ENCODE assay signal across 13 mouse cellular contexts in genomic region chr16:38687673-38688072, GRCm38 (mm10). TPM values are rescaled to one million over a fixed set of nuclear protein-coding genes. Genes with fewer than 3 reads are reported as not detected.
DNase-seq lines count a peak whose midpoint lies in the region; ATAC-seq and TF ChIP-seq lines count a peak whose summit lies in the region.
"Had no signal": no experiment of that assay in that cellular context is flagged by ENCODE, and none has a peak within 500 bp of the region (broad histone marks: within the 10 kb centered on the region; RNA-seq: fewer than 3 reads in every experiment).

No protein-coding gene starts in this region.

- H3K9me3 ChIP-seq in limb, embryonic 12.5 days = 0 out of 2 replicates have a peak, but pooled peaks cover 4% of the 10 kb centered on the region
- H3K9me3 ChIP-seq in limb, embryonic 10.5 days (replicated peaks) = no peaks in the 10 kb centered on the region
- H3K9me3 ChIP-seq in stomach, embryonic 15.5 days = no peaks in the 10 kb centered on the region

- no peak overlapping the region; the same call in 1 of the 2 replicates for H3K9ac ChIP-seq in heart, adult 2 months (ENCODE audit: low read depth, low read length)
- H3K9ac ChIP-seq in limb, embryonic 12.5 days (replicated peaks) = no peak overlapping the region
- no peak overlapping the region for H3K9ac ChIP-seq in stomach, embryonic 15.5 days
- H3K9ac ChIP-seq: liver, postnatal 0 days had no signal

- TF ChIP-seq CTCF in heart, adult 2 months (IDR thresholded peaks at IDR 0.05) = no peak

- peaks cover 32% of the 10 kb centered on the region for H3K4me1 ChIP-seq in heart, adult 2 months (ENCODE audit: control insufficient read depth, insufficient read depth, low read length)
- peaks cover 17% of the 10 kb centered on the region for H3K4me1 ChIP-seq in limb, embryonic 12.5 days (replicated peaks)
- 0 out of 2 replicates have a peak, but pooled peaks cover 6% of the 10 kb centered on the region for H3K4me1 ChIP-seq in limb, embryonic 10.5 days
- H3K4me1 ChIP-seq in stomach, embryonic 15.5 days = peaks cover 7% of the 10 kb centered on the region

- no peak overlapping the region for H3K4me3 ChIP-seq in heart, adult 2 months
- H3K4me3 ChIP-seq in limb, embryonic 12.5 days (replicated peaks) = no peak overlapping the region
- no peak overlapping the region for H3K4me3 ChIP-seq in limb, embryonic 10.5 days
- H3K4me3 ChIP-seq in stomach, embryonic 15.5 days (replicated peaks) = no peak overlapping the region

- TF ChIP-seq POLR2A in heart, adult 2 months (IDR thresholded peaks at IDR 0.05; ENCODE audit: insufficient read depth, low read depth, low read length) = no peak

- H3K4me2 ChIP-seq in limb, embryonic 12.5 days = no peak overlapping the region
- no peak overlapping the region for H3K4me2 ChIP-seq in stomach, embryonic 15.5 days

- TF ChIP-seq EP300 in heart, adult 2 months (IDR thresholded peaks at IDR 0.05; ENCODE audit: insufficient read depth, low read depth, low read length) = no peak

- no peak for DNase-seq in heart, adult 2 months
- no peak for DNase-seq in heart, postnatal 10 days
- DNase-seq in limb, embryonic 10.5 days (ENCODE audit: low spot score) = no peak
- DNase-seq in heart, postnatal 4 days = peak; percentile 31
- DNase-seq in B cell, adult 2 months = no peak
- DNase-seq: adrenal gland, postnatal 36 days; cerebellum, postnatal 25 days; kidney, postnatal 25 days; left cerebral cortex, postnatal 4 days; liver, postnatal 0 days had no signal

- WGBS in heart, adult 2 months = 38% methylated on average over 6 of the region's 6 CpGs
- WGBS in limb, embryonic 12.5 days = 67% methylated on average over 6 of the region's 6 CpGs
- WGBS in limb, embryonic 10.5 days = 85% methylated on average over 6 of the region's 6 CpGs
- 46% methylated on average over 6 of the region's 6 CpGs for WGBS in stomach, embryonic 15.5 days

- peak overlapping the region; percentile 5; the same call in 1 of the 2 replicates for H3K27ac ChIP-seq in heart, adult 2 months
- peak overlapping the region; percentile 69 for H3K27ac ChIP-seq in limb, embryonic 12.5 days
- H3K27ac ChIP-seq in limb, embryonic 10.5 days = no peak overlapping the region
- H3K27ac ChIP-seq in stomach, embryonic 15.5 days = peak overlapping the region; percentile 22; the same call in 1 of the 2 replicates
- H3K27ac ChIP-seq: macrophage had no signal

- H3K79me2 ChIP-seq in heart, adult 2 months (replicated peaks; ENCODE audit: control insufficient read depth, insufficient read depth, low read length) = peaks cover 2% of the 10 kb centered on the region; the same call in 1 of the 2 replicates

- peaks cover 27% of the 10 kb centered on the region for H3K36me3 ChIP-seq in heart, adult 2 months (ENCODE audit: control insufficient read depth, insufficient read depth, low read length)
- no peaks in the 10 kb centered on the region for H3K36me3 ChIP-seq in limb, embryonic 12.5 days
- no peaks in the 10 kb centered on the region for H3K36me3 ChIP-seq in limb, embryonic 10.5 days
- H3K36me3 ChIP-seq in stomach, embryonic 15.5 days = no peaks in the 10 kb centered on the region

- no peak for ATAC-seq in limb, embryonic 12.5 days (ENCODE audit: insufficient number of reproducible peaks, insufficient read depth, low FRiP score, low TSS enrichment, low read depth)
- no peak for ATAC-seq in stomach, embryonic 15.5 days (ENCODE audit: insufficient read depth, low FRiP score, low read depth)
- ATAC-seq: liver, postnatal 0 days had no signal

- no peaks in the 10 kb centered on the region for H3K27me3 ChIP-seq in heart, adult 2 months (ENCODE audit: control insufficient read depth, insufficient read depth, low read length)
- H3K27me3 ChIP-seq in limb, embryonic 12.5 days = no peaks in the 10 kb centered on the region
- no peaks in the 10 kb centered on the region for H3K27me3 ChIP-seq in limb, embryonic 10.5 days (ENCODE audit: low read depth, poor library complexity, severe bottlenecking)
- no peaks in the 10 kb centered on the region for H3K27me3 ChIP-seq in stomach, embryonic 15.5 days (replicated peaks)

- intact Hi-C loops in heart, adult 2 months (cut with DNase I) = no loop called here
- intact Hi-C loops in heart, postnatal 10 days (cut with DNase I) = no loop called here

RNA-seq across cellular contexts. Expression of gene Arhgap31, which starts 25.4 kb away (rescaled TPM):
- 10 to 100 TPM; 38.2 to 41.2 TPM for total RNA-seq in heart, adult 2 months (2021)
- polyA plus RNA-seq in heart, adult 2 months (2012; rRNA removed) = 14.1 and 20.1 TPM in 2 replicates
- 10 to 100 TPM; 58.3 to 65.7 TPM for total RNA-seq in heart, postnatal 10 days (2021)
- 8.8 and 9.9 TPM in 2 replicates for polyA plus RNA-seq in limb, embryonic 12.5 days (2016; fragmentation: Nextera tagmentation; extraction: Ambion mirVana)
- polyA plus RNA-seq in limb, embryonic 10.5 days (2016; fragmentation: Nextera tagmentation; extraction: Ambion mirVana) = 6.3 and 6.7 TPM in 2 replicates
- total RNA-seq in heart, postnatal 4 days (2021) = 10 to 100 TPM; 68.2 to 73.4 TPM
- polyA plus RNA-seq in stomach, embryonic 15.5 days (2015; fragmentation: Nextera tagmentation; extraction: Ambion mirVana) = 9.8 and 10.1 TPM in 2 replicates

RNA-seq across cellular contexts. Expression of gene B4galt4, which starts 54.4 kb away (rescaled TPM):
- 10 to 100 TPM in 1 of 2 experiments, 1 to 10 TPM in 1; 8.1 to 13.2 TPM for total RNA-seq in heart, adult 2 months (2021)
- polyA plus RNA-seq in heart, adult 2 months (2012; rRNA removed) = 6.4 and 9.6 TPM in 2 replicates
- 10 to 100 TPM; 10.1 to 13.0 TPM for total RNA-seq in heart, postnatal 10 days (2021)
- polyA plus RNA-seq in limb, embryonic 12.5 days (2016; fragmentation: Nextera tagmentation; extraction: Ambion mirVana) = 33.3 and 33.6 TPM in 2 replicates
- 19.2 and 23.0 TPM in 2 replicates for polyA plus RNA-seq in limb, embryonic 10.5 days (2016; fragmentation: Nextera tagmentation; extraction: Ambion mirVana)
- 10 to 100 TPM; 10.1 to 13.1 TPM for total RNA-seq in heart, postnatal 4 days (2021)
- 21.1 and 21.8 TPM in 2 replicates for polyA plus RNA-seq in stomach, embryonic 15.5 days (2015; fragmentation: Nextera tagmentation; extraction: Ambion mirVana)
